Mouse (Mus musculus) CD8-positive naive resting alpha-beta T cell, adult 2 months (primary cell): ENCODE measurements around the gene Dnase1l3.
"Not testable (repeated sequence)": the region's sequence is repeated elsewhere in the genome, so short reads cannot be mapped to it uniquely, and the experiment has no call there.

Experiments used
- DNase-seq, 2 experiments: peaks; one replicate each; pipeline ENCODE4 v3.0.0; 2022; ENCODE audit warnings: low read depth in 2 of 2, low spot score in 2 of 2

Dnase1l3 gene

DNA sequence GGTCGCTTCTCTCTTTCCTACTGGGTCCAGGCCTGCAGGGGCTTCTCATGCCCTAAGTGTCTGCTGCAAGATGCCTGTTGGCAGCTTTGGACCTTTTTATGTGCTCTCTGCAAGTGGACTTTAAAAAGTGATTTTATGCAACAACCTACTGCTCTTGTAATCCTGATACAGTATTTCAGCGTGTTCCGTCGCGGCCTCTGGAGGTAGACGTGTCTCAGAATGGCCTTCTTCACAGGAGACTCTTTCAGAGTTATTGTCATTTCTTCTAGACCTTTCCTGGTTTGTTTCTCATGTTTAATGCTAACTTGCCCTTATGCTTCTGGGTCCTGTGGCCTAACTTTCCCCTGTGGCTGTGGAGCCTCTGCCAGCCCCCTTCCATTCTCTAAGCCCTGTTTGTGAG is 21.4 kb upstream of the Dnase1l3 start:
- DNase-seq: no peak

DNA sequence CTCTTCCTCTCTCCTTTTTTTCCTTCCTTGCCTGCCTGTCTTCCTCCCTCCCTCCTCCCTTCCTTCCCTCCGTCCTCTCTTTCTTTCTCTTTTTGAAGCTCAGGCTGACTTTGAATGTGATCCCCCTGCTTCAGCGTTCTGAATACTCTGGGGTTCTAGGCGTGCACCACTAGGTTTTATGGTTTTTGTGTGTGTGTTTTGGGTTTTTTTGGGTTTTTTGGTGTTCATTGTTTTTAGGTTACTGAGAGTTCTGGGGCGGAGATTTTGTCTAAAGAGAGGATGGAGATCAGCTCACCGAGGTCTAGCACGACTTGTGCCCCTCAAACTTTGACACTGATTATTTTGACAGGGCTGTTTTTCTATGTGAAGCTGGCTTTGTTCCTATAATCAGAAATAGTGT is 17.6 kb upstream of the Dnase1l3 start:
- no peak for DNase-seq

DNA sequence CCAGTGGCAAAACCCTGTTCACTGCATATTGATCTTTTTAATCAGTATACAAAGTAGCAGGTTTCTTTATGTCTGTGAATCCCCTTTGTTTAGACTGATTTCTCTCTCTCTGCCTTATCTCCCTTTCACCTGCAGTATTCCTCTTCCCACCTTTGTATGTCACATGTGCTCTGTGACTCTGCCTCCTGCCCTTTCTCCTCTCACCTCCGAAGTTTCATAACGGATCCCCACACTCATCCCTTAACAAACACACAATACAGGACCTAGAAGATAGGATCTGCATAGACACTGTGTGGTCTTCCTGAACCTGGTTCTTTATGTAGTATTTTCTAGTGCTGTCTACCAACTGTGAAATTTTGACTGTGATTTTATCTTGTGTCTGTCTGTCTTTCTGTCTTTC is 16.9 kb upstream of the Dnase1l3 start:
- DNase-seq: no peak

DNA sequence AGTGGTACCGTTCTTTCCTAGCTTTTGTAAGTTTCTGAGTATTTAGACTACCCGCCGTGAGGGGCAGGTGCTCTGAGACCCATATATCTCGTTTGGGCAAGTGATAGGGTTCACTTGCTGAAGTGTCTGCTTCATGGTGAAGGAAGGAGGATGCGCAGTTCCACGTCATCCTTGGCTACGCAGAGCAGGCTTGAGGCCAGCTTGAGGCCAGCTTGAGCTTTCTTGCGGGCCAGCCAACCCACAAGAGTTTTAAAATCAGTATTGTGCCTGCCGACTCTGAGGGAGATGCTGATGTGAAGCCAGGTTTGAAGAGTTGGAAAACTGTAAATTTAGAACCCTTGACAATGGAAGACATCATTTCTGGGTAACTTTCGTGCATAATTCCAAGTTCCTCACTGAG is 13.6 kb upstream of the Dnase1l3 start:
- no peak for DNase-seq

DNA sequence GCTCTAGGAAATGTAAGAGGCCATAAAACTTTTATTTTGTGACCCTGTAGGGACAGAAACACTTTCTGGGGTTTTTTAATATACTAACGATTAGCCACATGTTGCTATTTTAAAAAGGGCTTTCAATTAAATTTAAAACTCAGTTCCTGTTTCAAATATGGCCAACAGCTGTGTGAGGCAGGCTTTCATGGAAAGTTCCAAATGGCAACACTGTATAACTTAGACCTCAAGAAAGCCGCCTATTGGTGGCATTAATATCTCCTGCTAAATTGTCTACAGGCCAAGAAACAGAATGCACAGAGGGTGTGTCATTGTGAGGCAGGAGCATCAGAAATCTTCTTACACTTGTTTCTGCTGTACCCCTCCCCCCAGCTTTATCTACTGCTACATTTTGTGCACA is 13.1 kb upstream of the Dnase1l3 start:
- no peak for DNase-seq

DNA sequence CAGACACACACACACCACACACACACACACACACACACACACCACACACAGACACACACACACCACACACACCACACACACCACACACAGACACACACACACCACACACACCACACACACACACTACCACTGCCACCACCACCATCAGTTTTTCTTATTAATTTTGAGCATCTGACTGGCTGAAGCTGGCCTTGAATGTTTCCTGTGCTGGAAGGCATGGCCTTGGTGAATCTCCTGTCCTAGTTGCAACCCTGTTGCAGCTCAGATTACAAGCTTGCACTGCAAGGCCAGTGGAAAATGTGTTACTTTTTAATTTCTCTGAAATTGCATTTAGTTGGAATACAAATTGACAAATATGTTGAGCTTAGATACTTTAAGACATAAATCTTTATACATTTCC is 12.7 kb upstream of the Dnase1l3 start:
- DNase-seq: no peak

DNA sequence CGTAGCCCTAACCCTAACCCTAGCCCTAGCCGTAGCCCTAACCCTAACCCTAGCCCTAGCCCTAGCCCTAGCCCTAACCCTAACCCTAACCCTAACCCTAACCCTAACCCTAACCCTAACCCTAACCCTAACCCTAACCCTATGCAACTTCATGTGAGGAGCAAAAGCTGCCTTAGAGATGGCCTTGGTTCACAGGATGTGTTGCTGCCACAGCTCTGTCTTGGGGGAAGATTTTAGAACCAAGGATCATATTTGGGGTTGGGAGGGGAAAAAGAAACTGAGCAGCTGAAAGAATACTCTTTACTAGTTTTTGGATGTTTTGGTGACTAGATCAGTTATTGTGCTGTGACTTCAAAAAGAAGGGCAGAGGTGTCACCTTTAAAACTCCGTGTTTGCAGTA is 11.7 kb upstream of the Dnase1l3 start:
- not testable (repeated sequence) for DNase-seq

DNA sequence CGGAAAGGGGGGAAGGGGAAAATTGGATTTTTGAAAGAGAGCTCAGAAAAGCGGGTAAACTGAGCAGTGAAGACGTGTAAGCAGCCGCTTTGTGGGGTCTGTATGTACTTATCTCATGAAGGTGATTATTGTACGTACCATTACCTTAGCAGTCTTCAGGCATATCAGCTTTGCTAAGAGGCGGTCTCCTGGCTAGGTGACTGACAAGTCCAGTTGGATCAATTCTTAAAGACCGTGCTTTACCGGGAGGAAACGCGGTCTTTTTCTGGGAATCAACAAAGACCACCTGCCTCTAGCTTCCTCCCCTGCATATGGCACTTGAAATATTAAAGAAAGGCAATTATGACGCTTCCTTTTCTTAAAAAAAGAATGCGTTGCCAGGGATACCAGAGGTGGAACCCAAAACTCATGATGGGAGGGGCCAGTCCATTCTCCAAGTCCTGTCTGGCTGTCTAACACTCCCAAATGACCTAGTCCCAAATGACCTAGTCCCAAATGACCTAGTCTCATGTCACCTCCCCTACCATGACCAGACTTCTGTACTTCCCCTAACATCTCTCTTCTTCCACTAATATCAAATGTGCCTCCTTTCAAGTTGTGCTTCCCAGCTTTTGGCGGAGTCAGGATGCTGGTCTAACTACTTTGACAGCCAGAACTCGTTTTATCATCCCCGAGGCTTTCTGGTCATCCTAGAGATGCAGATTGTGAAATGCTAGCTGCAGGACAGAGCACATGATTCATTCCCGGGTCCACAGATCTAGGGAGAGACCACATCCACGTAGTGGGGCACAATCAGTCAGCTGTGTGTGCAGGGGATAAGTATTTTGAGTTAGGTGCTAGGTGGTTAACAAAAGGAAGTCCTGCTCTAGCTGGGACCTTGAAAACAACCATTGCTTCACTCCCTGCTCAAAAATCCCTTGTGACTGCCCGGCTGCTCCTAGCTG is 9.6 kb upstream of the Dnase1l3 start:
- no peak for DNase-seq

DNA sequence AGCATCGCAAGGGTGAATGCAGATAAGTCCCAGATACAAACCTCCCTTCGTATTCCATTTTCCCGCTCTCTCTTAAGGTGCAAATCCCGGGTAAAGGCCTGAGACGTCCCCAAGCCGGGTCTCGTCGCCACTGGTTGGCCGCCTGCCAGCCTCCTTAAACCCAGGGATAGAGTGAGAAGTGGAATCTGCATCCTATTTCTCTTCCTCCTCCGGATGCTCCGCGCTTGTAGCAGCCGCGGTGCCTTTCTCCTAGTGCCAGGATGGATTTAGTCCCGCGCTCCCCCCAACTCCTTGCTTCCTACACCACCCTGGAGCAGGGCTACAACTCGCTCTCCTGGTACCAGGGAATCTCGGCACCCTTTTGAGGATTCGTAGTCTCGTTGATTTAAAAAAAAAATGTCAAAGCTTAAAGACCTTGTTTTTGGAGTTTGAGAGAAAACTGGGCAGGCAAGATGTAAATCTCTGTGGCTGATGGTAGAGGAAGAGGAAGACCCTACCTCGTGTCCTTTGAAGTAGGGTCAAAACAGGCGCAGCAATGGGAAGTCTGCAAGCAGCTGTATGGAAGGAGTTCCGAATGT is 8.8 kb upstream of the Dnase1l3 start:
- DNase-seq: no peak

DNA sequence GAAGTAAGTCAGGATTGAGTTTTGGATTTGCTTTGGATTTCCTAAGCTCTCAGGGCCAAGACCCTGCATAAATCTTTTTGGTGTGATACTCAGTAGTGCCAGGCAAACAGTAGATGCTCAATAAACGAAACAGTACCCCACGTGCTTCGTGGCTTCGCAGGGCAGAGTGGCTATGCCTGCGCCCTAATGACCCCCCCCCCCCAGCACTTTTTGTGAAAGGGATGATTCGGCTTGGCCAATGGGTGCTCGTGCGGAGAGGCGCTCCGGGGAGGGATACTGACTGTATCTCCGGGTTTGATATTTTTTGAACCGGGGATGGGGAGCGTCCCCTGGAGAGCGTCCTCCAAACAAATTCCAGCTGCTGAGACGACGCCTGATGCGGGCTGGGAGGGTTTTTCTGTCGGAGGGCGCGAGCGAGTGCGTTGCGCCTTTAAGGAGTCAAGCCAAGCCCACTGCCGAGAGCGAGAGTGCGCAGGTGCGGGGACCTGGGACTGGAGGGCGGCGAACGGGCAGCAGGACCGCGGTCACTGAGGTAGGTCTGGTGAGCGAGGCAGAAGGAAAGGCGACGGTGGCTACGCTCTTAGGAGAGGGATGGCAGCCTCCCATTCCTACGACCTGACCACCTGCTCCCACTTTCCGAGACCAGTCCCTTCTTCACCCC is 8.2 kb upstream of the Dnase1l3 start, which contains the start of gene Abhd6:
TSS of gene Abhd6 (plus strand) at position 471 of the 661 bp plus-strand sequence.
- DNase-seq: peak; percentile 60 to 78

DNA sequence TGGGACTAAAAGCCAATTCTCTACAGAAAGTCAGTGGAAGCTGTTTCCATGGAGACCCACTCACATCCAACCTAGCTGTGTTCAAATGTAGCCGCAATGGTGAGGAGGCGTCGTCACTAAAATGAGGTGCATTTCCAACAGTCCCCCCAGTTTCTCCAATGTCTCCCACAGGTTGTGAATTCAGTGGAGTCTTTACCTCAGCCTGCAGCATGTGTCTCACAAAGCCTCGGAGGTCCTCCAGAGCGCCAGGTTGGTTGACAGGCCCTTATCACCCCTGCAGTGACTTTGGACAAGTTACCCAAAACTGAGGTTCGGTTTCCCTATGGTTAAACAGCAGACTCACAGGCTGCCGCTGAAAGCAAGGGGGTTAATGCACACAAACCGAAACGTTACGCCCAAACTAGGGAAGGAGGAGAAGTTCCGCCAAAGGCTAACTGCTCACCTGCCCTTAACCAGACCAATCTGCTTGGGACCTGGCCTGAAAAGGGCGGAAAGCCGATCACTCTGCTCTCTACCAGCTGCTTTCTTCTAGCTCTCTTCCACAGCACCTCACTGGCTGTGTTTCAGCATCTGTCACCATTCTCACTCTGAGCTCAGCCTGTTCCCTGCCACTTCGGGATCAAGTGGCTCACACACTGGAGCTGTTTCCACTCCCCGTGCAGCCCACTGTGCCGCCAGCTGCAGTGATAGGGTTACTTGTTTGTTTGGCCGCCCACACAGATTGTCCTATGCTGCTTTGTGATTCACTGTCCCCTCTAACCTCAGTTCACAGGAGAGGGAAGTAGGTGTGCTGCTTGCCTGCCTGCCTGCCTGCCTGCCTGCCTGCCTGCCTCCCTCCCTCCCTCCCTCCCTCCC is 6.7 kb upstream of the Dnase1l3 start:
- DNase-seq: no peak

DNA sequence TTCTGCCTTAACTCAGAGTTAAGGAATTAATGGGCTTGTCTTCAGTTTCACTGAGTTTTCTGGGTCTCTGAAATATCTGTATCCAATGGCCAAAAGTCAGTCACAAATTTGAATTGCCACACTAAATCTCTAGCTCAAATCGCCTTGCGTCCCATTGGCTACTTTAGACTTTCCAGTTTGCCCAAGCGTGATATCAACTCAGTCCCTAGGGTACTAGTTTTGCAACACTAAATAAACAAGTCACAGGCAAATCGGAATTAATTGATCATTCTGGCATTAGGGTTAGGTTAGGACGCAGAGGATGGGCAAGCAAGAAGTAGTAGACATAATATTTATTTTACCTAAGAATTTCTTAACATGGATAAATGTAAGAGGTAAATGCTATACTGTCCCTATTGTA is 5.9 kb upstream of the Dnase1l3 start:
- no peak for DNase-seq

DNA sequence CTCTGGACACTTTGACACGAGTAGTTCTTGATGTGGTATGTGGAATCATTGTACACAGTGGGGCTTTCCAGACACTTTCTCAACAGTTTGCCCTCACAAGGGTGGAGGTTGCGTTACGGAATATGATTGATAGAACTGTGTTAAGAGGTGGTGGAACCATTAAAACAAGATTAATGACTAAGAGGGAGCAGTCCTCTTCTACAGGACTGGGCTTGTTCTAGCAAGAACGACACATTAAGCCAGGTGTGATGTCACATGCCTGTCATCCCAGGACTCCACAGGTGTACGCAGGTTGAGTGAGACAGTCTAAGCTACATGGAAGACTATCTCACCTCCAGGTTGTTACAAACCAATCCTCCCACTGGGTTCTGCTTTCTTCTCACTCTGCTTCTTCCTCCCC is 5.1 kb upstream of the Dnase1l3 start:
- DNase-seq: no peak

DNA sequence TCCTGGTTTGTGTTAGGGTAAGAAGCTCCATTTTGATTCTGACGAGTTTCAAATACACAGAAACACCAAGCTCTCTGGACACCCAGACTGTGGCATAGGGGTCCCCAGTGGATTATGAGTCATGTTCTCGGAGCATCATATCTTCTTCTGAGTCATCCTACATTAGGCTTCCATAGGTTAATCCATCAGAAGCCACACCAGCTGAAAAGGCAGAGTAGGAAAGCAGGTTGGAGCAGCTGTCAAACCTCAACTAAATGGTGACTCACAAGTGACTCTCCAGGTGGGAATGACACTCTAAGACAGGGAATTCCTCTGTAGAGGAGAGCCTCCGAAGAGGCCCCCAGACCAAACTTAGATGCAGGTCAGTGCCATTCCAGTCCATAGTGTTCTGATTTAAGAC is 4.7 kb upstream of the Dnase1l3 start:
- no peak for DNase-seq

DNA sequence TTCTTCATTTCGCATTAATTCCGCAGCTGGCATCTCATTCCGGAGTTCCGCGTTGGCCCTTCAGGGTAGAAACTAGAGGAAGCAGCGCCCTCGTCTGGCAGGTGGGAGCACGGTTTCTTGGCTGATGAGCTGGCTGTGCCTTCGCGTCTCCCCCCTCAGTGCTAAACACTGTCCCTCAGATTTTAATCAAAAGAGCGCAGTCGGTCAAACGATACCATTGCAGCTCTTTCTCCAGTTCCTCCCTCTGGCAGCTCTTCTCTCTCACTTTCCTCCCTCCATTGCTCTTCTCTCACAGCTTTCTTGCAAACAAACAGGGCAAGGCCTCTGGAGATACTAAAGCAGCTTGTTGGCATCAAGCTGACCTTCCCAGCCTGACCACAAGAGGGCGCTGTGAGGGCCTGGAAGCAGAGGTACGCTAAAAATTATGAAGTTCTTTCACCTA is 2.9 kb upstream of the Dnase1l3 start:
- peak; percentile 91 to 94 for DNase-seq

DNA sequence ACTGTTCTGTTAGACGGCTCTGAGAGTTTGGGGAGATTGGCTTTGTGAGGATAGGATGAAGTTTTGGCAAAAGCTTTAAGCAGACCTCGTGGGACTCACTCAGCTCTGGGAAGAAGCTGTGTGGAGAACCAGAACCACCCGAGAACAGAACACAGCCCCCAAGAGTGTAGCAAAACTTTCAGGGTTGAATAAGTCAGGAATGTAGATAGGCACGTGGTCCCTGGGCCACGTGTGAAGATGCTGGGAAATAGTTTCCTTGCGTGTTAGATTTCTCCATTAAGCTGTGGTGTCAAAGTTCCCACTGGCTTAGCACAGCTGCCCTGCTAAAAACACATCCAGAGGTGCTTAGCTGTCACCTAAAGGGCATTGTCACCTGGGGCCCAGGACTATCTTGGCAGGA is 2.2 kb downstream of the Dnase1l3 start:
- no peak for DNase-seq

DNA sequence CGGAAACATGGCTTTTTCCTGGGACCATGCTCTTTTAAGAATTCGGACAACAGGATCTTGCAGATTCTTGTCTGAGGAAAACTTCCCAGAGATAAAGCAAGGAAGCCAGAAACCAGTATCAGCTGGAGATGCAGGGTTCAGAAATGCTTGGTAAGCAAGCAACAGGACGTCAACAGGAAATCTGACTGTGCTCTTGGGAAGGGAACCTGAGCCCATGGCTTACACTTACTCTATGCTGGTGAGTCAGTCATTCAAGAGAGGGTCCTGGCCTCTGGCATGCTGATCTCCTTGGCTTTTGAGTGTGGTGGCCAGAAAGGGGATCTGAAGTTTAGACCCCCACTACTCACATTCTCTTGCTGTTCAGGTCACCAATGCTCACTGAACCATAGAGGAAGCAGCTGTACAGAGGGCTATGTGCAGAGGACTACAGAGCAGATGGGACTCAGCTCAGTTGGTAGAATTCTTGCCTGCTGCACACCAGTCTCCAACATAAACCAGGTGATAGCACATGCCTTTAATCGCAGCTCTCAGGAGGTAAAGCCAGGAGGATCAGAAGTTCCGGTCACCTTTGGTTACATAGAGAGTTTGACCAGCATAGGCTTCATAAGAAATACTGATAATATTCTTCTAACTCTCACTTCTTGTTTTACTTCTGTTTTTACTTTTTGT is 3.1 kb downstream of the Dnase1l3 start:
- DNase-seq: no peak

DNA sequence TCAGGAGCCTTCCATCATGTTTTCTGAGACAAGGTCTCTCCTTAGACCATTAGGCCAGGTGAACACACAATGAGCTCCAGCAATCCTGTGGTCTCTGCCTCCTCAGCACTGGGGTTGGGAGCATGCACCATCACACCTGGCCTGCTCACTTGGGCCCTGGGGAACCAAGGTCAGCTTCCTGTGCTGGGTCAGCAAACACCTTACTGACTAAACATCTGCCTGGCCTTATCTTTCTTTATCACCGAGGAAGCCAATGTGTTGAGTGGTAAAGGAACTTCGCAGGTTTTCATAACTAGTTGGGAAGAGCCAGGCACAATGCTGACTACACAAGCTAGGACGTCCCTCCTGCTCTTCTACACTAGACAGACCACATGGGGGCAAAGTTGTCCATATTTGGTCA is 4.4 kb downstream of the Dnase1l3 start:
- DNase-seq: no peak

DNA sequence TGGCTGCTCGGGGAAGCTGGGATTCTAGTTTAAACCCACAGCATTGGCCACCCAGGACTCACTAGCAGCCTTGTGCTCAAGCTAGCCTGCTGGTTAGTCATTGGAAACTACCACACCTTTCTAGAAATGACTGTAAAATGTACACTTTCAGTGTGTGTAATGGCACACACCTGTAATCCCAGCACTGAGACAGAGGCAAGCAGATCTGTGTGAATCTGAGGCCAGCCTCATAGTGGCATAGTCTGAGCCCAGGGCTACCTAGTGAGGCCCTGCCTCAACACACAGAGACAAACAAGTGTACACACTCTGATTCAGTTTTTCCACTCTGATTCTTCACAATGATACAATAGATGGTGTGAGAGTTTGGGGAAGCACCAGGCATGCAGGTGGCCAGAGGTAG is 5.0 kb downstream of the Dnase1l3 start:
- no peak for DNase-seq

DNA sequence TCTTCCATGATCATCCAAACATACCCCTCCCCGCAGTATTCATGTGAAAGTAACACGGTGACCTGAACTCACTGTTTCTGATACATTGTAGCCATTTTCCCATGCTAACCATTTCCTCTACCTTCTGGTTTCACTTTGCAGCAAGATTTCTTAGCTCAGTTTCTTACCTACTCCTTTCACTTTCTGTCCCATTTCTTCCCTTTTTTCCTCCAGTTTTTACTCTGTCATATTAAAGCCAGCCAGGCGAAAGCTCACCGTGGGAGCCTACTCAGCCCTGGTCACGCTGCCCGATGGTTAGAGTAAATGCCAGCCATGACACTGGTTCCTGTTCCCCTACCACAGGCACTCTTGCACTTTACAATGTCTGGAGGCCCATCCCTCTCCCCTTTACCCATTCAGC is 7.5 kb downstream of the Dnase1l3 start:
- DNase-seq: no peak

DNA sequence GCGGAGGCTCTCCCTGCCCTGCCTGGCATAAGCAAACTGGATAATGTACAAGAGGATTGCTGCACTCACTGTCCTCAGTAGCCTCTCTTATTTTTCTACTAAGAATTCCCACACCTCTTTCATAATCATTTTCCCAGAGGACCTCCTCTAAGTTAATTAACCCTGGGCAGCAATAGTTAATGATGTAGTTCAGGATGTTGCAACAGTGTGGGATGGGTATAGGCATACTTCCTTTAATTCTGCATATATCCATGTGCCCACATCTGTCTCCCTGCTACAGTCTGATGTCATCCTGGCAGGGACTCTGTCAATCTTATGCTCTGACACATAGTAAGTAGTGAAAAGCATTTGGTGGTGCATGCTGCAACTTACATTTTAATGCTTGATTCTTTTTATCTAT is 13.1 kb downstream of the Dnase1l3 start:
- no peak for DNase-seq
